Mouse (Mus musculus) neural tube, embryonic 11.5 days (tissue): ENCODE measurements around the gene Snrnp35. TPM values are rescaled to one million over a fixed set of nuclear protein-coding genes. Genes with fewer than 3 reads are reported as not detected.

Experiments used
- ATAC-seq: fragments of 200-750 bp; cut with Nextera tagmentation; 2 replicates; pipeline ENCODE4 v1.8.0; 2017; ENCODE audit warnings: moderate number of reproducible peaks, mild to moderate bottlenecking, moderate TSS enrichment, moderate library complexity; ENCODE audit not compliant: insufficient read depth, low FRiP score, low TSS enrichment
- DNase-seq: peaks from one replicate; pipeline ENCODE4 v3.0.0-alpha.2; 2015; ENCODE audit warnings: low spot score
- H3K27ac ChIP-seq: fragments of 300-500 bp; sonication (generic); 2 replicates; pipeline ENCODE4 v1.5.1; 2014; ENCODE audit warnings: low read depth, mild to moderate bottlenecking, low read length
- H3K27me3 ChIP-seq: fragments of 300-500 bp; sonication (generic); 2 replicates; pipeline ENCODE4 v1.6.1; 2014; ENCODE audit warnings: mild to moderate bottlenecking, low read length, mixed read lengths; ENCODE audit not compliant: control insufficient read depth, insufficient read depth
- H3K36me3 ChIP-seq: fragments of 300-500 bp; sonication (generic); 2 replicates; pipeline ENCODE4 v1.6.1; 2014; ENCODE audit warnings: mild to moderate bottlenecking, low read length, moderate library complexity, mixed read lengths; ENCODE audit not compliant: control insufficient read depth, insufficient read depth
- H3K4me1 ChIP-seq: fragments of 300-500 bp; sonication (generic); 2 replicates; pipeline ENCODE4 v1.6.1; 2014; ENCODE audit warnings: low read length, mixed read lengths; ENCODE audit not compliant: control insufficient read depth, insufficient read depth
- H3K4me2 ChIP-seq: fragments of 300-500 bp; sonication (generic); 2 replicates; pipeline ENCODE4 v1.6.1; 2014; ENCODE audit warnings: low read depth, mild to moderate bottlenecking, moderate library complexity
- H3K4me3 ChIP-seq: fragments of 300-500 bp; sonication (generic); 2 replicates; pipeline ENCODE4 v1.5.1; 2014; ENCODE audit warnings: low read depth, low read length
- H3K9ac ChIP-seq: fragments of 300-500 bp; sonication (generic); 2 replicates; pipeline ENCODE4 v1.6.1; 2014; ENCODE audit warnings: mild to moderate bottlenecking, low read length
- H3K9me3 ChIP-seq: fragments of 300-500 bp; sonication (generic); 2 replicates; pipeline ENCODE4 v1.6.1; 2016; ENCODE audit warnings: low read length; ENCODE audit not compliant: control insufficient read depth
- WGBS: fragments of 180-500 bp; shearing (Covaris S2); extraction: QIAGEN DNeasy Blood & Tissue Kit; methylation state at CpG from one replicate; pipeline ENCODE4 v1.1.7; 2014; 5-methylcytosine and 5-hydroxymethylcytosine counted together
- polyA plus RNA-seq: library from polyadenylated mRNA; unstranded; fragments of >200 nt; fragmentation: Nextera tagmentation; extraction: Ambion mirVana; gene quantifications from 2 replicates; pipeline ENCODE4 v1.2.1, GENCODE M21; 2014

Snrnp35 gene
- 14.7 TPM in 2 replicates for polyA plus RNA-seq

DNA sequence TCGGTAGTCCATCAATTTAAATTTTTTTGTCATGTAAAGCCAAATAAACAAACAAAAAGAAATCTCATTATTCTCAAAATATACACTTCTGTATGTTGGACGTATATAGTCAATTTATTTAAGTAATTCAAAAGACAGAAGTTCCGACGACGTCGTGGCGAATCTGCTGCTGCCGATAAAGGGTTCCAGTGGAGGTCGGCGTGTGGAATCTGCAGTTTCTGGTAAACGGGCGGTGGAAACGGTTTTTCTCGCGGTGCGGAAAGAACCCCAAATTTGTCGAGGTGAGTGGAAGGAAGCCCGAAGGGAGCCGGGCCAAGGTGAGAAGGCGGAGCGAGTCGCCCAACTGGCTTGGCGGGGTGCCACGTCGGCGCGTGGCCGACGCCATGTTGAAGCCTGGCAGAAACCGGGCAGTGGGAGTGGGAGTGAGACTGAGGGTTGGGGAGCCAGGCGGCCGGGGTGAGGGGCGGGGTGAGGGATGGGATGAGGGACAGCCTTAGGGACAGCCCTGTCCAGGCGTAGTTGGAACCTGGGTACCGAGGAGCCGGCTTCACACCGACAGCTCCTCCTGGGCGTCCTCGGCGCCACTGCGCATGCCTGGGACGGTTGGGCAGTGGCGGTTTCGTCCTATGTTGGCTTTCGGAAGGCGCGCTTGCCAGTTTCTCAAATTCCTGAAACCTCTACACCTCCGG is at the start of gene Snrnp35:
Gene Snrnp35, plus strand, starts transcription at position 169 of the 689 bp plus-strand sequence.
- Histone ChIP-seq H3K9me3 (no peaks in the 10 kb centered on the region), H3K4me1 (0 out of 2 replicates have a peak, but pooled peaks cover 3% of the 10 kb centered on the region), H3K4me2 (peak within 1 kb of the TSS; percentile 71), H3K27ac (peak within 1 kb of the TSS; percentile 95), H3K36me3 (no peaks in the 10 kb centered on the region), H3K27me3 (no peaks in the 10 kb centered on the region), H3K4me3 (peak within 1 kb of the TSS; percentile 59), H3K9ac (peak within 1 kb of the TSS; percentile 75)
- under 1% methylated on average over 47 of the region's 48 CpGs for WGBS
- ATAC-seq (peak; percentile 92), DNase-seq (peak; percentile 88)

DNA sequence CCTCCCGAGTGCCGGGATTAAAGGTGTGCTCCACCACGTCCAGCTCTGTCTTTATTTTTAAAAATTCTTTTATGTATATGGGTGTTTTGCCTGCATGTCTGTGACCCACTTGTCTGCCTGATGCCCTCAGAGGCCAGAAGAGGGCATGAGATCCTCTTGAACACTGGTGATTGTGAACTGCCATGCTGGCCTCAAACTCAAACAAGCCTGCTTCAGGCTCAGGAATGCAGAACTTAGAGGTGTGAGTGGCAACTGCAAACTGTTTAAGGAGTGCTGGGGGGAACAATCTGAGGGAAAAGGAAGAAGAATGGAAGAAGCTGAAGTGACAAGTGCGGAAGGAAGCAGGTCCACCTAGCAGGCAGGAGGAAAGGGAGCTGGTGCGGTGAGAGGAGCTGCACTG is 44.7 kb upstream of the Snrnp35 start:
- DNase-seq (no peak), ATAC-seq (no peak)
- 88% methylated on average over 5 of the region's 5 CpGs for WGBS
- Histone ChIP-seq H3K36me3 (no peaks in the 10 kb centered on the region), H3K4me1 (0 out of 2 replicates have a peak, but pooled peaks cover 3% of the 10 kb centered on the region), H3K9ac (no peak overlapping the region), H3K9me3 (no peaks in the 10 kb centered on the region), H3K27ac (no peak overlapping the region), H3K4me2 (no peak overlapping the region), H3K4me3 (no peak overlapping the region), H3K27me3 (no peaks in the 10 kb centered on the region)

GRCm38 (mm10) chr5:124438746-124439145 is 44.2 kb upstream of the Snrnp35 start:
- peak overlapping the region; percentile 74 for H3K4me3 ChIP-seq
- H3K27ac ChIP-seq: no peak overlapping the region
- ATAC-seq (no peak), DNase-seq (no peak)
- H3K9ac ChIP-seq: no peak overlapping the region
- H3K9me3 ChIP-seq: no peaks in the 10 kb centered on the region
- peak overlapping the region; percentile 97 for H3K4me2 ChIP-seq
- 0 out of 2 replicates have a peak, but pooled peaks cover 3% of the 10 kb centered on the region for H3K4me1 ChIP-seq
- WGBS: 65% methylated on average over 5 of the region's 5 CpGs
- H3K36me3 ChIP-seq: no peaks in the 10 kb centered on the region
- H3K27me3 ChIP-seq: no peaks in the 10 kb centered on the region

DNA sequence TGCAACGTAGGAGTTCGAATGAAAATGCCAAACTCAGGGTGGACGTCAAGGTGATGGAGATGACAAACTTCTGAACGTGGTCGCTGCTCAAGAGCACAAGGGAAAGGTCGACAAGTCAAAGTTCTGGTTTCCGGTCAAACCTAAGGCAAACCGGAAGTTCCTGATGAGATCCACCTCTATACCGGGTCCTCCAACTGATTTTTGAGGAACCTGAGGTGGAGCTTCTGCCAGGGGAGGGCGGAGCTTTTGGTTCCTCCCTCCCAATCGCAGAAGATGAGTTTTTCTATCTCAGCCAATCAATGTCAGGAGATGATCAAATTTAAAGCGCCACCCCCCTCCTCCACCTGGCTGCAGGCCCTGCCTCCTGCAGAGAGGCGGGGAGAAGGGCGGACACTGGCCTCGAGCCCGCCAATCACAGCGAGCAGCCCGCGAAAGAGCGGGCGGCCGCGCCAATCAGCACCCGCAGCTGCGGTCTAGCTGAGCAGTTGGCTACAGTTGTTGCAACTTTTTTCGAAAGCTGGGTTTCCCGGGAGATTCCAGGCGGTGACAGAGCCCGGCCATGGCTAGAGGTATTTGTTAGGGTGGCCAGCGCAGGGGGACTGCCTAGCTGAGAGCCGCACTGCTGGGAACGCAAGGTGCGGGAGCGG is 43.4 kb upstream of the Snrnp35 start, which contains the start of gene Kmt5a:
Gene Kmt5a, plus strand, starts transcription at position 484 of the 647 bp plus-strand sequence.
- Histone ChIP-seq H3K4me3 (peak within 1 kb of the TSS; percentile 74), H3K9me3 (no peaks in the 10 kb centered on the region), H3K4me2 (peak within 1 kb of the TSS; percentile 97), H3K36me3 (no peaks in the 10 kb centered on the region), H3K4me1 (peaks cover 4% of the 10 kb centered on the region; the same call in 1 of the 2 replicates), H3K9ac (peak within 1 kb of the TSS; percentile 69), H3K27me3 (no peaks in the 10 kb centered on the region), H3K27ac (peak within 1 kb of the TSS; percentile 79)
- peak; percentile 97 for DNase-seq
- peak; percentile 96 for ATAC-seq
- WGBS: under 1% methylated on average over 34 of the region's 34 CpGs

DNA sequence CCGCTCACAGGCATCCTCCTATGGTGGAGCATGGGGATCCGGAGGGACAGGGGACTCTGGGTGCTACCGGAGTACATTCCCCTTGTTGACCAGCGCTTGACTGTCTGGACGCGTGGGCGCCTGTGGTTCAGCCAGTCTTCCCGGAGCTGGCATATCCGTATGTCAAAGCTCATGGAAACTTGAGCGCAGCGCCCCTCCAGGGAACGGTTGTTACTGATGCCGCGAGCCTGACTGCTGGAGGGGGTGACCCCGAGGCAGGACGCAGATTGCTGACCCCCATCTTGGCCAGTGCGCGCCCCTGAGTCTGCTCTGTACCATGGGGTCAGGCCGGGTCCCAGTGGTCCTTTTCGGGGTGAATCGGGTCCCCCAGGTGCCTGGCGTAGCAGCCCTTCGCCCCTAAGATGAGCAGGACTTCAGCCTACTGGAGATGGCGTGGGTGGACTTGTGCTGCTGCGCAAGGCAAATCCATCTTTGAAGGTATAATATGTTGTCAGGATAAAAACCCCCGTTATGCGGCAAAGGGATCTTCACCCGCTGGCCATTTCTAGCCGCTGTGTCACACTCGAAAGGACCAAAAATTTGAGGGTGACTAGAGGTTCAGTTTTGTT is 42.7 kb upstream of the Snrnp35 start:
- peaks cover 6% of the 10 kb centered on the region; the same call in 1 of the 2 replicates for H3K4me1 ChIP-seq
- H3K36me3 ChIP-seq: no peaks in the 10 kb centered on the region
- DNase-seq (peak; percentile 75), ATAC-seq (no peak; the same call in 1 of the 2 replicates)
- WGBS: under 1% methylated on average over 30 of the region's 30 CpGs
- peak overlapping the region; percentile 97 for H3K4me2 ChIP-seq
- peak overlapping the region; percentile 69 for H3K9ac ChIP-seq
- H3K4me3 ChIP-seq: peak overlapping the region; percentile 74
- no peaks in the 10 kb centered on the region for H3K9me3 ChIP-seq
- H3K27me3 ChIP-seq: no peaks in the 10 kb centered on the region
- H3K27ac ChIP-seq: peak overlapping the region; percentile 79

GRCm38 (mm10) chr5:124442628-124443027 is 40.3 kb upstream of the Snrnp35 start:
- no peak for ATAC-seq
- 88% methylated on average over 2 of the region's 2 CpGs for WGBS

DNA sequence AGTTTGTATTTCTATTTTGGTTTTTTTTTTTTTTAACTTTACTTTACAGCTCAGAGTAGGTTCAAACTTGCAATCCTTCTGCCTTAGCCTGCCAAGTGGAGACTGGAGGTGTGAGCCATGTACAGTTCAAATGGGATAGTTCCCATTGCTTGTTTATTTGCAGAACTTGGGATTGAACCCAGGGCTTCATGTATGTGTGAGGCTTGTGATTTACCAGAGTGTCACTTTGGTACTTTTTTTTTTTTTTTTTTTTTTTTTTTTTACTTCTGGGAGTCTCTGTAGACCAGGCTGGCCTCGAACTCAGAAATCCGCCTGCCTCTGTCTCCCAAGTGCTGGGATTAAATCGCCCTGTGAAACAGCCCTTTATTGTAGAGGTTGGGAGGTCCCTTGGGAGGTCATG is 38.7 kb upstream of the Snrnp35 start:
- H3K27me3 ChIP-seq: no peaks in the 10 kb centered on the region
- H3K27ac ChIP-seq: no peak overlapping the region
- no peak overlapping the region; the same call in 1 of the 2 replicates for H3K4me2 ChIP-seq
- H3K36me3 ChIP-seq: peaks cover 3% of the 10 kb centered on the region; the same call in 1 of the 2 replicates
- H3K4me1 ChIP-seq: peaks cover 13% of the 10 kb centered on the region
- no peak overlapping the region for H3K9ac ChIP-seq
- no peak overlapping the region for H3K4me3 ChIP-seq
- WGBS: 69% methylated on average over 3 of the region's 3 CpGs
- DNase-seq (no peak), ATAC-seq (no peak)
- no peaks in the 10 kb centered on the region for H3K9me3 ChIP-seq

More at GRCm38 (mm10) chr5:124442628-124443027, 40.3 kb upstream of the Snrnp35 start:
- Histone ChIP-seq H3K9ac (no peak overlapping the region), H3K27me3 (no peaks in the 10 kb centered on the region), H3K4me2 (no peak overlapping the region), H3K27ac (no peak overlapping the region), H3K9me3 (no peaks in the 10 kb centered on the region), H3K4me3 (no peak overlapping the region), H3K36me3 (peaks cover 3% of the 10 kb centered on the region; the same call in 1 of the 2 replicates), H3K4me1 (peaks cover 13% of the 10 kb centered on the region)
- DNase-seq: no peak

DNA sequence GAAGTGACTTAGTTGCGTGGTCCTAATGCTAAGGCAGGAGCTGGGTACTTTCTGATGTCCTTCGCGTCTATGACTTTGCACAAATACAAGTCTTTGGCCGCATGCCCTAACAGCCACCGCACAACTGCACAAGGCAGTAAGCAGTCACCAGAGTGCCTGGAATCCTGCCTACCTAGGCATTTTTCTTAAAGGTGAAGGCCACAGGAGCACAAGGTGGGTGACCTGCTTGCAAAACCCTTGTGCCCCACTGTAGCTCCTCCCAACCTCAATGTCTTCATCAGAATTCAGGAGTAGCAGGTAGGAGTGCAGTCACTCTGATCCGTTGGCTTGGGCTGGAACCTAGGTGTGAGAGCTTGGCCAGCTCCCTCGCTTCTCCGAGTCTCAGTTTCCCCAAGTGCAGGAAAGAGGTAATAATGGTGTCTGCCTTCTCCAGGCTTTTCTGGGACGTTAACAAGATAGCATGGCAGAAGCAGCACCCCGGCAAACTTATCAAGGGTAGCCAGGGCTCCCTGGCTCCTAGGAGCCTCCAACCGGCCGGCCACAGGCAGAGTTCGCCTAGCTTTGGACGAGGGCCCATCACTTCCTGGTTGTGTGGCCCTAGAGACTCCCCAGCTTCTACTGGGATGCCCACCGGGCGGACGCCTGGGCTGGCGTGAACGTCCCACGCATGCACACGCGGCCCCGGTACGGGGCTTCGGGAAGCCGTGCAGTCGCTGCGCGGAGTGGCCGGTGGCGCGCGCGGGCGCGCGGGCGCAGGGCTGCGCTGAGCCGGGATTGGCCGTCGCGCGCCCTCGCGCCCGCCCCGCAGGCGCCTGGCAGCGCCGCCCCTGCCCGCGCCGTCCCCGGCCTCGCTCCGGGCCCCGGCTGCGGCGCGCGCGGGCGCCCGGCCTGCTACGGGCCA is 38.0 kb upstream of the Snrnp35 start:
- 8% methylated on average over 47 of the region's 66 CpGs for WGBS
- peak overlapping the region; percentile 71 for H3K27ac ChIP-seq
- peak; percentile 74 for ATAC-seq
- no peaks in the 10 kb centered on the region for H3K27me3 ChIP-seq
- H3K36me3 ChIP-seq: peaks cover 3% of the 10 kb centered on the region; the same call in 1 of the 2 replicates
- H3K9ac ChIP-seq: peak overlapping the region; percentile 83
- DNase-seq: peak; percentile 84
- H3K9me3 ChIP-seq: no peaks in the 10 kb centered on the region
- H3K4me3 ChIP-seq: peak overlapping the region; percentile 95
- H3K4me1 ChIP-seq: peaks cover 13% of the 10 kb centered on the region
- H3K4me2 ChIP-seq: peak overlapping the region; percentile 94
